Mouse (Mus musculus) thymus, postnatal 25 days (tissue): ENCODE data around the gene Aifm3.

Source experiments
- DNase-seq: peaks from one replicate; pipeline ENCODE4 v3.0.0; 2022

The Aifm3 gene

GRCm38 (mm10) chr16:17489469-17490111 lies at the start of gene Aifm3:
Aifm3 (plus strand) TSS chr16:17489611.
- peak; percentile 30 for DNase-seq

GRCm38 (mm10) chr16:17451541-17452372 lies 37.7 kb upstream of the Aifm3 start, which contains the start of gene Crkl:
Crkl (plus strand) TSS chr16:17451987.
- DNase-seq: peak; percentile 99

GRCm38 (mm10) chr16:17452373-17452715 lies 37.1 kb upstream of the Aifm3 start:
- DNase-seq: no peak

- no peak for DNase-seq
Measured at GRCm38 (mm10) chr16:17456901-17457300, 32.5 kb upstream of the Aifm3 start.

GRCm38 (mm10) chr16:17460254-17460653 lies 29.2 kb upstream of the Aifm3 start:
- DNase-seq: peak; percentile 65

- no peak for DNase-seq
Measured at GRCm38 (mm10) chr16:17461596-17461995, 27.8 kb upstream of the Aifm3 start.

- DNase-seq: no peak
Measured at GRCm38 (mm10) chr16:17463184-17463583, 26.2 kb upstream of the Aifm3 start.

- DNase-seq: no peak
Measured at GRCm38 (mm10) chr16:17466875-17467663, 22.3 kb upstream of the Aifm3 start.

- no peak for DNase-seq
Measured at GRCm38 (mm10) chr16:17472498-17472897, 16.9 kb upstream of the Aifm3 start.

GRCm38 (mm10) chr16:17474091-17474490 lies 15.3 kb upstream of the Aifm3 start:
- peak; percentile 44 for DNase-seq

GRCm38 (mm10) chr16:17474761-17475160 lies 14.7 kb upstream of the Aifm3 start:
- DNase-seq: peak; percentile 44

- DNase-seq: no peak
Measured at GRCm38 (mm10) chr16:17475326-17475725, 14.1 kb upstream of the Aifm3 start.

GRCm38 (mm10) chr16:17478331-17478943 lies 11.0 kb upstream of the Aifm3 start:
- no peak for DNase-seq

- DNase-seq: no peak
Measured at GRCm38 (mm10) chr16:17481465-17481864, 7.9 kb upstream of the Aifm3 start.

GRCm38 (mm10) chr16:17486505-17486904 lies 2.9 kb upstream of the Aifm3 start:
- DNase-seq: peak; percentile 50

GRCm38 (mm10) chr16:17488478-17489468 lies 638 bp upstream of the Aifm3 start:
- peak; percentile 54 for DNase-seq

- no peak for DNase-seq
Measured at GRCm38 (mm10) chr16:17491154-17491553, 1.7 kb downstream of the Aifm3 start.

GRCm38 (mm10) chr16:17491896-17492561 lies 2.6 kb downstream of the Aifm3 start:
- no peak for DNase-seq

- DNase-seq: no peak
Measured at GRCm38 (mm10) chr16:17496499-17497305, 7.3 kb downstream of the Aifm3 start.

GRCm38 (mm10) chr16:17499249-17499883 lies 10.0 kb downstream of the Aifm3 start:
- DNase-seq: no peak
